Mouse (Mus musculus) heart, embryonic 11.5 days (tissue): Measurements from ENCODE around the gene Col4a1. TPM values are rescaled to one million over a fixed set of nuclear protein-coding genes. Genes with fewer than 3 reads are reported as not detected.

Experiments used
- ATAC-seq: fragments of 200-750 bp; cut with Nextera tagmentation; replicated peaks from 2 replicates; pipeline ENCODE4 v1.8.0; 2017; ENCODE audit warnings: moderate library complexity; ENCODE audit not compliant: insufficient number of reproducible peaks, low FRiP score, low TSS enrichment
- H3K27ac ChIP-seq: fragments of 300-500 bp; sonication (generic); 2 replicates; pipeline ENCODE4 v1.5.1; 2014; ENCODE audit warnings: mild to moderate bottlenecking, low read depth, low read length
- H3K27me3 ChIP-seq: fragments of 300-500 bp; sonication (generic); 2 replicates; pipeline ENCODE4 v1.6.1; 2014; ENCODE audit warnings: mild to moderate bottlenecking, low read length, mixed read lengths; ENCODE audit not compliant: control insufficient read depth, insufficient read depth
- H3K36me3 ChIP-seq: fragments of 300-500 bp; sonication (generic); 2 replicates; pipeline ENCODE4 v1.6.1; 2014; ENCODE audit warnings: mild to moderate bottlenecking, low read length, moderate library complexity, mixed read lengths; ENCODE audit not compliant: control insufficient read depth, insufficient read depth
- H3K4me1 ChIP-seq: fragments of 300-500 bp; sonication (generic); 2 replicates; pipeline ENCODE4 v1.6.1; 2014; ENCODE audit warnings: low read length; ENCODE audit not compliant: control insufficient read depth, insufficient read depth
- H3K4me2 ChIP-seq: fragments of 300-500 bp; sonication (generic); 2 replicates; pipeline ENCODE4 v1.6.1; 2014; ENCODE audit warnings: mild to moderate bottlenecking, moderate library complexity
- H3K4me3 ChIP-seq: fragments of 300-500 bp; sonication (generic); 2 replicates; pipeline ENCODE4 v1.5.1; 2014; ENCODE audit warnings: low read depth, low read length
- H3K9ac ChIP-seq: fragments of 300-500 bp; sonication (generic); 2 replicates; pipeline ENCODE4 v1.6.1; 2014; ENCODE audit warnings: mild to moderate bottlenecking, low read depth, low read length, moderate library complexity
- H3K9me3 ChIP-seq: fragments of 300-500 bp; sonication (generic); replicated peaks from 2 replicates; pipeline ENCODE4 v1.6.1; 2016; ENCODE audit warnings: low read length; ENCODE audit not compliant: control insufficient read depth
- WGBS: fragments of 180-500 bp; shearing (Covaris S2); extraction: QIAGEN DNeasy Blood & Tissue Kit; methylation state at CpG from one replicate; pipeline ENCODE4 v1.1.7; 2014; ENCODE audit not compliant: insufficient replicate concordance; 5-methylcytosine and 5-hydroxymethylcytosine counted together
- polyA plus RNA-seq: library from polyadenylated mRNA; unstranded; fragments of >200 nt; fragmentation: Nextera tagmentation; extraction: Ambion mirVana; gene quantifications from 2 replicates; pipeline ENCODE4 v1.2.1, GENCODE M21; 2014

Gene Col4a1
- polyA plus RNA-seq, 1 experiment from 2014 or later: 150 TPM

DNA sequence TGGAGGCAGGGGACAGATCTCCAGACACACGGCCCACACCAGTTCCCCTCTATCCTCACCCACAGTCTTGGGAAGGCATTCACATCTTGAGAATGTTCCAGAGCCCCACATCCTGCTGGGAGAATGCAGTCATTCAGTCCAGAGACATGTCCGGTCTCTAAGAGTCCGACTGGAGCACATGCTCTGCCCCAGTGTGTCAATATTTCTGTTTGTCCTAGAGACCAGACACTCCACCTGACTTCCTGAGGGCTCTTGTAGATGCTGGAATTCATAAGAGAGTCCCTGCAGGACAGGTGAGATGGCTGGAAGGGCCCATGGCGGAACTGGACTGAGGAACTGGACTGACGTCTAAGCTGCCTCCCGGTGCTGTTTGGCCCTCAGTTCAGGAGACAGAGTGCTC lies 38.7 kb upstream of the Col4a1 start:
- Histone ChIP-seq H3K27ac (no peak overlapping the region), H3K4me2 (no peak overlapping the region), H3K9me3 (no peaks in the 10 kb centered on the region), H3K4me1 (peaks cover 40% of the 10 kb centered on the region), H3K36me3 (0 out of 2 replicates have a peak, but pooled peaks cover 3% of the 10 kb centered on the region), H3K9ac (no peak overlapping the region), H3K27me3 (no peaks in the 10 kb centered on the region), H3K4me3 (no peak overlapping the region)
- no peak for ATAC-seq
- 82% methylated on average over 6 of the region's 6 CpGs for WGBS

DNA sequence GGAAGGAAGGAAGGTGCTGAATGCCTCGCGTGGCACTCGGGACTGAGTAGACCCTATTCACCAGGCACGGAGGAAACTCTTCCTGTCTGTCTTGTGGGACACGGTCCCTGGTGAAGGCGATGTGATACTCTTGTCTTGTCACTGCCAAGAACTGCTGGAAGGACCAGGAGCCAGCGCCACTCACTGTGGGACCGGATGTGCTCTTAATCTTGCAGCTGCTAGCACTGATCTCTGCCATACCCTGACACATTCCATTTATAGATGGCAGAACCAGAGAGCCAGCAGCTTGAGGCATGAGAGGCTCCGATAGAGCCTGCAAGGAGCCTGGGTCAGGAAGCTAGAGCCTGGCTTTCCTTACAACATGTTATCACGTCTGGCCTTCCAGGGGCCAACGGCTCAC lies 36.0 kb upstream of the Col4a1 start:
- Histone ChIP-seq H3K27ac (peak overlapping the region; percentile 78), H3K4me2 (peak overlapping the region; percentile 35; the same call in 1 of the 2 replicates), H3K9me3 (no peaks in the 10 kb centered on the region), H3K36me3 (no peaks in the 10 kb centered on the region; the same call in 1 of the 2 replicates), H3K9ac (no peak overlapping the region), H3K27me3 (no peaks in the 10 kb centered on the region), H3K4me3 (no peak overlapping the region), H3K4me1 (peaks cover 47% of the 10 kb centered on the region)
- no peak for ATAC-seq
- 28% methylated on average over 11 of the region's 11 CpGs for WGBS

DNA sequence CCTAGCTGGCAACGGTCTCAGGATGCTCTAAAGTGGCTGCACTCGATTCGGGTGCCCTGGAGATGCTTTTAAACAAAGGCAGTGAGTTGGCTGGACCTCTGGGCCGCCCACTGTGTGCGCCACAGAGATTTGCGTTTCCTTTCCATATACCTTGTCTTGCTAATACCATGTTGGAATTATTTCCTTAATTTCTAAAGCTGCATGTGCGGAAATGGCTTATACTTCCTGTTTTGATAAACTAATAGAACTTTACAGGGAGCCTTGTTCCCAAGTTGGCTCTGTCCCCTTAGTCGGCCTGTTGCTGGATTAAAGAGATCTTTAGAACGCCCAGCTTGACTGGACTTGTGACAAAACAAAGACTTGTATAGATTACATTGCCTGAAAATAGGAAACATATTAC lies 35.1 kb upstream of the Col4a1 start:
- Histone ChIP-seq H3K4me1 (peaks cover 52% of the 10 kb centered on the region), H3K4me3 (no peak overlapping the region), H3K9ac (no peak overlapping the region), H3K27ac (0 out of 2 replicates have a peak overlapping the region, but pooled peaks have one; percentile 78), H3K9me3 (no peaks in the 10 kb centered on the region), H3K27me3 (no peaks in the 10 kb centered on the region), H3K36me3 (no peaks in the 10 kb centered on the region; the same call in 1 of the 2 replicates), H3K4me2 (no peak overlapping the region)
- 74% methylated on average over 9 of the region's 9 CpGs for WGBS
- no peak for ATAC-seq

DNA sequence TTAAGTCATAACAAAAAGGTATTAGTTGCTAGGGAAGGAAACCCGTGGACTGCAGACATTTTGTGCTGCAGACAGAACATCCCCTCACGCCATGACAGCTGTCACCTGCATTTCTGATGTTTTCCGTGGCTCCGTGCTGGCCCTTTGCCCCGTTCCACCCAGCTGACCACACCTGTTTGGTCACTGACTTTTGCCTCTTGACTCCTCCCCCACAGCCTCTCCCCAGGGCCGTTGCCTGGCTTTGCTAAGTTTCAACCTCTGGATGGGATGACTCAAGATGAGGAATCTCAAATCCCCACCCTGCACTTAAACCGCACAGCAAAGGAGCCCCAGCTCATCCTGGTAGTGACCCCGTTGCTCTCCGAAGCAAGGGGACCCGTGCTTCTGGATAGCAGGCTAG lies 33.6 kb upstream of the Col4a1 start:
- Histone ChIP-seq H3K27me3 (no peaks in the 10 kb centered on the region), H3K4me2 (no peak overlapping the region), H3K36me3 (no peaks in the 10 kb centered on the region; the same call in 1 of the 2 replicates), H3K9ac (no peak overlapping the region), H3K4me3 (no peak overlapping the region), H3K9me3 (no peaks in the 10 kb centered on the region), H3K4me1 (peaks cover 61% of the 10 kb centered on the region), H3K27ac (no peak overlapping the region)
- ATAC-seq: no peak
- WGBS: 75% methylated on average over 10 of the region's 10 CpGs

DNA sequence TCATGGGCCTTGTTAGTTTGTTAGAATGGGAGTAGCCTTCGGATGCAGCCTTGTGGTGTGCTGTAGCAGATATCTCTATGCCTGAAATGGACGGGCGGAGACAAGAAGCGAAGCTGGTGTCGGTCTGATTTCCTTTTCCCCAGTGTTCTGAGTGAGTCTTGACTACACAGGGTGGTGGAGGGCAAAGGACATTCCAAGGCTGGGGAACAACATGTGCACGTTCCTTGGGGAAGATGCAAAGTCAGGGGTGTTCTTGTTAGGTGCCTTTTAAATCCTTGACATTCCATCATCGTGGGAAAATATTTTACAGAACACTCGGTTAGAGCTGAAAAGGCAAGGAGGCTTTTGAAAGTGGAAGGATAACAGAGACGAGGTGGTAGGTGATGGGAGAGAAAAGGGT lies 31.8 kb upstream of the Col4a1 start:
- ATAC-seq: no peak
- H3K27me3 ChIP-seq: no peaks in the 10 kb centered on the region
- H3K4me2 ChIP-seq: no peak overlapping the region; the same call in 1 of the 2 replicates
- 59% methylated on average over 9 of the region's 9 CpGs for WGBS
- H3K36me3 ChIP-seq: no peaks in the 10 kb centered on the region; the same call in 1 of the 2 replicates
- H3K27ac ChIP-seq: no peak overlapping the region
- H3K9me3 ChIP-seq: no peaks in the 10 kb centered on the region
- no peak overlapping the region for H3K4me3 ChIP-seq
- no peak overlapping the region for H3K9ac ChIP-seq
- peaks cover 66% of the 10 kb centered on the region for H3K4me1 ChIP-seq

DNA sequence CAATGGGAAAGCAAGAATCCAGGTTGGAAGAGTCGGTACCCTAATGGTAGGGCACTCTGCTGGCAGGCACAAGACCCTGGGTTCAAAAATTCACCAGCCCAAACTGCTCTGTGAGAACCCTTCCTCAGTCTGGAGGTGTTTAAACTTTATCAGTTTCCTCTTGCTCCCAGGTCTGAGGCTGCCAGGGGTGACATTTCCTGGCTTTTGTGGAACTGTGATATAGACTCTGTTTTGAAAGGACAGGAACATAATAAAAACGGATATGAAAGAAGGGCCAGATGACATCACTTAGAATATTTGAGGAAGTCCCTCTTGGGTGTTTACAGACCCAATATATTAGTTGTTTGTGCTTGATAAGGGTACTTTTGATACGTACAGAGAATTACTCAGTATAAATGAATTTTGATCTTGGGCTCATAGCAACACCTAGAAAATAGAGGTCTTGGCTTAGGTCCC lies 28.5 kb upstream of the Col4a1 start:
- ATAC-seq: no peak
- H3K4me1 ChIP-seq: peaks cover 49% of the 10 kb centered on the region
- peak overlapping the region; percentile 30 for H3K27ac ChIP-seq
- H3K27me3 ChIP-seq: no peaks in the 10 kb centered on the region
- H3K4me3 ChIP-seq: no peak overlapping the region
- no peaks in the 10 kb centered on the region; the same call in 1 of the 2 replicates for H3K36me3 ChIP-seq
- no peak overlapping the region for H3K4me2 ChIP-seq
- 55% methylated on average over 3 of the region's 3 CpGs for WGBS
- H3K9me3 ChIP-seq: no peaks in the 10 kb centered on the region
- H3K9ac ChIP-seq: no peak overlapping the region

DNA sequence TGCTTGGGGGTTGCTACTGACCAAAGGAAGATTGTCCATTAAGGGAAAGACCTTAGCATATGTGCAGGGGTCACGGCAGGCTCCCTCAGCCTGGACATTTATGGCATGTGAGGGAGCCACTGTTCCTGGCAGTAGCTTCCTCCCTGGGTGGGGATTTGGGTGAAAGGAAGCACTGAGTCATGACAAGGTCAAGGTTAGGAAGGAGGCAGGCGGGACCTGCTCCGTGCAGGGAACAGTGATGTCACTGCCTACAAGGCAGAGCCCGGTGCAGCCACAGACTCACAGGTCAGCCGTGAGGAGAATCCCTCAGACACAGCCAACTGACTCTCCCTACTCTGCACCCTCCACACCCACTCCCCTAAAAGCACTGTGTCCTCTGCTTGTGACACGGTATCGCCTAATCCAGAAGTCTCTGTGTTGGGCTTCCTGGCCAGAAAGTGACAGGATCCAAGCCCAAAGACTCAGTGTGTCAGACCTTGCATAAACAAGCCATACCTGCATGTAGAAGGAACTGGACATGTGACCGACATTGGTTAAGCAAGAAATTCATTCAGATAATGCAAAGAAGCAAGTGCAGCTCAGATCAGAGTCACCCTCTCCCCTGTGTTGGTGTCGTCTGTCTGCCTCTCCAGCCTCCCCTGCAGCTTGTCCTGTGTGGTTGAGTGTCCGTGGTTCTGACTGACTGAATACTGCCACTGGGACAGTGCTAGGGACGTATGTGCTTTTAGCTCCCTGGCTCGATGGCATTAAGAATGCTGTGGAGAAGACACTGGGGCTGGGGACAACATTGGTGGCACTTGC lies 27.9 kb upstream of the Col4a1 start:
- no peak overlapping the region for H3K4me3 ChIP-seq
- H3K27me3 ChIP-seq: no peaks in the 10 kb centered on the region
- H3K9me3 ChIP-seq: no peaks in the 10 kb centered on the region
- WGBS: 39% methylated on average over 12 of the region's 12 CpGs
- H3K4me2 ChIP-seq: no peak overlapping the region
- H3K27ac ChIP-seq: peak overlapping the region; percentile 30
- no peak overlapping the region for H3K9ac ChIP-seq
- H3K36me3 ChIP-seq: no peaks in the 10 kb centered on the region
- ATAC-seq: peak; percentile 56; the same call in 1 of the 2 replicates
- peaks cover 50% of the 10 kb centered on the region for H3K4me1 ChIP-seq

DNA sequence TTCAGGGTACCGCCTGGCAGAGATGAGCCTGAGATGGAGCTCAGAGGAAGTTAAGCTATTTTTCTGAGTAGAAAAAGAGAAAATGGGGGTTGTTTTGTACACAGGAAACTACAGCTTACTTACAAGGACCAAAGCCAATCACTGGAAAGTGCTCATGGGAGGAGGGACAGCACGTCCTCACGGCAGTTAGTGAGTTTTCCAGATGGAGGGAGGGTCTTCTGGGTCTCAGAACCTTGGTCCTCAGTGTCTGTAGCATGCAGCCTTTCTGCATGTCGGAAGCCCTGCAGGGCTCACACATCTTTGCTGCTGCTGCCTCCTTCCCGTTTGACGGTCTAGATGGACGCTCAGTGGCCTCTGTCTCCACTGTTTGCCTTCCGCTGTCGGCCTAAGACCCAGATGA lies 25.9 kb upstream of the Col4a1 start:
- Histone ChIP-seq H3K4me1 (peaks cover 60% of the 10 kb centered on the region), H3K36me3 (no peaks in the 10 kb centered on the region), H3K4me3 (no peak overlapping the region), H3K4me2 (no peak overlapping the region), H3K27me3 (no peaks in the 10 kb centered on the region), H3K9ac (no peak overlapping the region), H3K9me3 (no peaks in the 10 kb centered on the region), H3K27ac (no peak overlapping the region)
- WGBS: 82% methylated on average over 9 of the region's 9 CpGs
- ATAC-seq: no peak

DNA sequence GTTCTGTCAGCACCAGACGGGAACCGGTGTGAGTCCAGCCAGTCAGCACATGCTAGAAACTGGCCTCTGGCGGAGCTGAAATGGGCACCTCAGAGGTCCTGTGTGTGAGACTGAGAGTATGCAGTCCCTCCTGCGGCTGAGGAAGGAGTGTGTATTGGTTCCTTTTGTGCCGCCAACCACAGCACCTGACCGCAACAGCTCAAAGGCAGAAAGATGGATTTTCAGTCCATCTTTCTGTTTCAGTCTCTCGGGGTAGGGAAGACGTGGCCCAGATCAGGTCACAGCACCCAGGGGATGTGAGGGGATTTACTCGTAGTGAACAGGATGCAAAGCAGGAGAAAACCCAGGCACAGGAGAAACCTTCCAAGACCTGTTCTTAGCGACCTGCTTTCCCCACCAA lies 25.0 kb upstream of the Col4a1 start:
- H3K4me3 ChIP-seq: no peak overlapping the region
- H3K9ac ChIP-seq: no peak overlapping the region
- H3K27me3 ChIP-seq: no peaks in the 10 kb centered on the region
- no peak for ATAC-seq
- no peaks in the 10 kb centered on the region for H3K36me3 ChIP-seq
- H3K27ac ChIP-seq: no peak overlapping the region
- no peaks in the 10 kb centered on the region for H3K9me3 ChIP-seq
- H3K4me2 ChIP-seq: no peak overlapping the region
- WGBS: 80% methylated on average over 10 of the region's 10 CpGs
- H3K4me1 ChIP-seq: peaks cover 62% of the 10 kb centered on the region
